Mouse (Mus musculus) limb, embryonic 12.5 days (tissue): ENCODE measurements around the gene Lhcgr. TPM values are rescaled to one million over a fixed set of nuclear protein-coding genes. Genes with fewer than 3 reads are reported as not detected.
"Not testable (repeated sequence)": the region's sequence is repeated elsewhere in the genome, so short reads cannot be mapped to it uniquely, and the experiment has no call there.

Experiments
- ATAC-seq: fragments of 200-750 bp; cut with Nextera tagmentation; 2 replicates; pipeline ENCODE4 v1.8.0; 2017; ENCODE audit warnings: low read depth, moderate TSS enrichment; ENCODE audit not compliant: insufficient number of reproducible peaks, insufficient read depth, low FRiP score, low TSS enrichment
- H3K27ac ChIP-seq: fragments of 300-500 bp; sonication (generic); 2 replicates; pipeline ENCODE4 v1.5.1; 2016; ENCODE audit warnings: mild to moderate bottlenecking, moderate library complexity
- H3K27me3 ChIP-seq: fragments of 300-500 bp; sonication (generic); 2 replicates; pipeline ENCODE4 v1.6.1; 2016; ENCODE audit warnings: mild to moderate bottlenecking, moderate library complexity
- H3K36me3 ChIP-seq: fragments of 300-500 bp; sonication (generic); 2 replicates; pipeline ENCODE4 v1.6.1; 2016; ENCODE audit warnings: mild to moderate bottlenecking, moderate library complexity
- H3K4me1 ChIP-seq: fragments of 300-500 bp; sonication (generic); replicated peaks from 2 replicates; pipeline ENCODE4 v1.6.1; 2016
- H3K4me2 ChIP-seq: fragments of 300-500 bp; sonication (generic); 2 replicates; pipeline ENCODE4 v1.6.1; 2016; ENCODE audit warnings: mild to moderate bottlenecking, moderate library complexity
- H3K4me3 ChIP-seq: fragments of 300-500 bp; sonication (generic); replicated peaks from 2 replicates; pipeline ENCODE4 v1.5.1; 2016; ENCODE audit warnings: mild to moderate bottlenecking
- H3K9ac ChIP-seq: fragments of 300-500 bp; sonication (generic); replicated peaks from 2 replicates; pipeline ENCODE4 v1.6.1; 2016; ENCODE audit warnings: mild to moderate bottlenecking, moderate library complexity
- H3K9me3 ChIP-seq: fragments of 300-500 bp; sonication (generic); 2 replicates; pipeline ENCODE4 v1.6.1; 2016; ENCODE audit warnings: mild to moderate bottlenecking, moderate library complexity
- WGBS: fragments of 180-500 bp; shearing (Covaris S2); methylation state at CpG from one replicate; pipeline ENCODE4 v1.1.7; 2016; 5-methylcytosine and 5-hydroxymethylcytosine counted together
- polyA plus RNA-seq: library from polyadenylated mRNA; unstranded; fragments of >200 nt; fragmentation: Nextera tagmentation; extraction: Ambion mirVana; gene quantifications from 2 replicates; pipeline ENCODE4 v1.2.1, GENCODE M21; 2016

Lhcgr gene
- polyA plus RNA-seq: 0.35 and 0.45 TPM in 2 replicates

- Histone ChIP-seq H3K27ac (no peak within 1 kb of the TSS), H3K27me3 (peaks cover 14% of the 10 kb centered on the region), H3K36me3 (no peaks in the 10 kb centered on the region), H3K9me3 (no peaks in the 10 kb centered on the region), H3K4me3 (peak within 1 kb of the TSS; percentile 29), H3K4me2 (peak within 1 kb of the TSS; percentile 60), H3K4me1 (peaks cover 7% of the 10 kb centered on the region; the same call in 1 of the 2 replicates), H3K9ac (peak within 1 kb of the TSS; percentile 40; the same call in 1 of the 2 replicates)
- ATAC-seq: peak; percentile 78
- WGBS: 19% methylated on average over 31 of the region's 31 CpGs
Observed at GRCm38 (mm10) chr17:88791440-88792152, at the start of gene Lhcgr. Gene Lhcgr, minus strand, starts transcription at chr17:88791990.

- no peak overlapping the region for H3K27ac ChIP-seq
- no peak overlapping the region for H3K4me3 ChIP-seq
- ATAC-seq: no peak
- H3K9me3 ChIP-seq: no peaks in the 10 kb centered on the region
- 49% methylated on average over 2 of the region's 2 CpGs for WGBS
- H3K4me2 ChIP-seq: no peak overlapping the region
- no peaks in the 10 kb centered on the region for H3K4me1 ChIP-seq
- no peaks in the 10 kb centered on the region for H3K36me3 ChIP-seq
- no peaks in the 10 kb centered on the region for H3K27me3 ChIP-seq
- no peak overlapping the region for H3K9ac ChIP-seq
Observed at GRCm38 (mm10) chr17:88817601-88818000, 25.8 kb upstream of the Lhcgr start.

GRCm38 (mm10) chr17:88812943-88813342 lies 21.2 kb upstream of the Lhcgr start:
- not testable (repeated sequence) for H3K4me2 ChIP-seq, H3K9ac ChIP-seq, H3K9me3 ChIP-seq, H3K4me1 ChIP-seq, ATAC-seq, H3K27me3 ChIP-seq, H3K36me3 ChIP-seq, H3K4me3 ChIP-seq, H3K27ac ChIP-seq
- 89% methylated on average over 3 of the region's 3 CpGs for WGBS

GRCm38 (mm10) chr17:88810807-88811206 lies 19.0 kb upstream of the Lhcgr start:
- Histone ChIP-seq H3K36me3 (no peaks in the 10 kb centered on the region), H3K27ac (no peak overlapping the region), H3K4me1 (no peaks in the 10 kb centered on the region), H3K9me3 (no peaks in the 10 kb centered on the region), H3K4me3 (no peak overlapping the region), H3K9ac (no peak overlapping the region), H3K27me3 (no peaks in the 10 kb centered on the region), H3K4me2 (no peak overlapping the region)
- no peak for ATAC-seq
- 86% methylated on average over 5 of the region's 5 CpGs for WGBS

- Histone ChIP-seq H3K36me3 (no peaks in the 10 kb centered on the region), H3K4me3 (no peak overlapping the region), H3K4me2 (no peak overlapping the region), H3K4me1 (no peaks in the 10 kb centered on the region), H3K9me3 (no peaks in the 10 kb centered on the region), H3K9ac (no peak overlapping the region), H3K27me3 (no peaks in the 10 kb centered on the region), H3K27ac (no peak overlapping the region)
- no peak for ATAC-seq
- WGBS: 91% methylated on average over 8 of the region's 8 CpGs
Observed at GRCm38 (mm10) chr17:88806421-88806820, 14.6 kb upstream of the Lhcgr start.

- Histone ChIP-seq H3K36me3 (no peaks in the 10 kb centered on the region), H3K27ac (no peak overlapping the region), H3K9me3 (no peaks in the 10 kb centered on the region), H3K27me3 (no peaks in the 10 kb centered on the region), H3K4me1 (no peaks in the 10 kb centered on the region), H3K4me3 (no peak overlapping the region), H3K9ac (no peak overlapping the region), H3K4me2 (no peak overlapping the region)
- ATAC-seq: no peak
Observed at GRCm38 (mm10) chr17:88803441-88803840, 11.7 kb upstream of the Lhcgr start.

- no peak overlapping the region for H3K9ac ChIP-seq
- H3K4me2 ChIP-seq: no peak overlapping the region
- no peaks in the 10 kb centered on the region for H3K36me3 ChIP-seq
- H3K27me3 ChIP-seq: peaks cover 14% of the 10 kb centered on the region
- no peaks in the 10 kb centered on the region for H3K9me3 ChIP-seq
- no peak for ATAC-seq
- H3K4me1 ChIP-seq: peaks cover 7% of the 10 kb centered on the region; the same call in 1 of the 2 replicates
- no peak overlapping the region for H3K4me3 ChIP-seq
- WGBS: 81% methylated on average over 2 of the region's 2 CpGs
- H3K27ac ChIP-seq: no peak overlapping the region
Observed at GRCm38 (mm10) chr17:88790680-88791079, 1.1 kb downstream of the Lhcgr start.

GRCm38 (mm10) chr17:88788392-88788791 lies 3.4 kb downstream of the Lhcgr start:
- Histone ChIP-seq H3K27ac (no peak overlapping the region), H3K9me3 (no peaks in the 10 kb centered on the region), H3K4me1 (peaks cover 7% of the 10 kb centered on the region; the same call in 1 of the 2 replicates), H3K27me3 (peaks cover 14% of the 10 kb centered on the region), H3K9ac (no peak overlapping the region), H3K4me2 (no peak overlapping the region), H3K36me3 (no peaks in the 10 kb centered on the region), H3K4me3 (no peak overlapping the region)
- ATAC-seq: no peak
- WGBS: 82% methylated on average over 2 of the region's 2 CpGs

GRCm38 (mm10) chr17:88786881-88787280 lies 4.9 kb downstream of the Lhcgr start:
- WGBS: 66% methylated on average over 6 of the region's 6 CpGs
- Histone ChIP-seq H3K9me3 (no peaks in the 10 kb centered on the region), H3K9ac (no peak overlapping the region), H3K4me3 (no peak overlapping the region), H3K4me2 (no peak overlapping the region), H3K27me3 (peaks cover 7% of the 10 kb centered on the region), H3K4me1 (peaks cover 6% of the 10 kb centered on the region; the same call in 1 of the 2 replicates), H3K27ac (no peak overlapping the region), H3K36me3 (no peaks in the 10 kb centered on the region)
- ATAC-seq: no peak

GRCm38 (mm10) chr17:88786385-88786784 lies 5.4 kb downstream of the Lhcgr start:
- Histone ChIP-seq H3K4me1 (peaks cover under 1% of the 10 kb centered on the region; the same call in 1 of the 2 replicates), H3K9ac (no peak overlapping the region), H3K36me3 (no peaks in the 10 kb centered on the region), H3K9me3 (no peaks in the 10 kb centered on the region), H3K27me3 (peaks cover 2% of the 10 kb centered on the region), H3K27ac (no peak overlapping the region), H3K4me2 (no peak overlapping the region), H3K4me3 (no peak overlapping the region)
- ATAC-seq: no peak
- WGBS: 76% methylated on average over 4 of the region's 4 CpGs

GRCm38 (mm10) chr17:88779148-88779547 lies 12.6 kb downstream of the Lhcgr start:
- Histone ChIP-seq H3K4me1 (peaks cover 6% of the 10 kb centered on the region), H3K27me3 (no peaks in the 10 kb centered on the region), H3K27ac (peak overlapping the region; percentile 41; the same call in 1 of the 2 replicates), H3K9me3 (no peaks in the 10 kb centered on the region), H3K36me3 (no peaks in the 10 kb centered on the region), H3K9ac (no peak overlapping the region), H3K4me3 (no peak overlapping the region), H3K4me2 (no peak overlapping the region)
- no peak for ATAC-seq
- WGBS: 36% methylated on average over 3 of the region's 3 CpGs

GRCm38 (mm10) chr17:88774103-88774526 lies 17.7 kb downstream of the Lhcgr start:
- peak; percentile 63; the same call in 1 of the 2 replicates for ATAC-seq
- Histone ChIP-seq H3K9me3 (no peaks in the 10 kb centered on the region), H3K4me3 (no peak overlapping the region), H3K4me1 (peaks cover 16% of the 10 kb centered on the region), H3K27ac (peak overlapping the region; percentile 64), H3K36me3 (no peaks in the 10 kb centered on the region), H3K4me2 (peak overlapping the region; percentile 43), H3K27me3 (no peaks in the 10 kb centered on the region), H3K9ac (no peak overlapping the region)
- 2% methylated on average over 9 of the region's 9 CpGs for WGBS
